Mouse (Mus musculus) erythroblast, embryonic 14.5 days (primary cell): ENCODE measurements around the gene Fbxw11. TPM values are rescaled to one million over a fixed set of nuclear protein-coding genes. Genes with fewer than 3 reads are reported as not detected.

ENCODE experiments used
- H3K27me3 ChIP-seq: 2 replicates; pipeline ENCODE4 v1.6.1; 2012; ENCODE audit warnings: inconsistent platforms; ENCODE audit not compliant: control insufficient read depth
- H3K36me3 ChIP-seq: 2 replicates; pipeline ENCODE4 v1.6.1; 2012; ENCODE audit warnings: mild to moderate bottlenecking, inconsistent platforms; ENCODE audit not compliant: control insufficient read depth
- H3K4me1 ChIP-seq: 2 replicates; pipeline ENCODE4 v1.6.1; 2012; ENCODE audit warnings: inconsistent platforms; ENCODE audit not compliant: control insufficient read depth
- H3K4me3 ChIP-seq: replicated peaks from 2 replicates; pipeline ENCODE3; 2012; ENCODE audit warnings: moderate library complexity, mild to moderate bottlenecking, inconsistent platforms
- H3K9me3 ChIP-seq: 2 replicates; pipeline ENCODE4 v1.6.1; 2012; ENCODE audit warnings: low read length, inconsistent platforms, mixed read lengths; ENCODE audit not compliant: control insufficient read depth
- GATA1 ChIP-seq: IDR thresholded peaks from 2 replicates; pipeline ENCODE4 v1.6.1; 2012; ENCODE audit warnings: low read length, inconsistent platforms, mixed read lengths
- TAL1 ChIP-seq: IDR thresholded peaks from 3 replicates; pipeline ENCODE4 v1.6.1; 2012; ENCODE audit warnings: low read length, inconsistent platforms, mixed read lengths
- polyA plus RNA-seq: library from polyadenylated mRNA; stranded (reverse); fragments of >175 nt; gene quantifications from 2 replicates; pipeline ENCODE4 v1.2.3, GENCODE M21; 2012

The Fbxw11 gene
- polyA plus RNA-seq, 1 experiment: 0.35 TPM

- H3K4me1 ChIP-seq: no peaks in the 10 kb centered on the region
- no peaks in the 10 kb centered on the region for H3K9me3 ChIP-seq
- no peak overlapping the region for H3K4me3 ChIP-seq
- TF ChIP-seq TAL1: no peak
- TF ChIP-seq GATA1: no peak
- H3K36me3 ChIP-seq: no peaks in the 10 kb centered on the region
- no peaks in the 10 kb centered on the region for H3K27me3 ChIP-seq
Observed at GRCm38 (mm10) chr11:32781633-32782404, 139.3 kb downstream of the Fbxw11 start.

DNA sequence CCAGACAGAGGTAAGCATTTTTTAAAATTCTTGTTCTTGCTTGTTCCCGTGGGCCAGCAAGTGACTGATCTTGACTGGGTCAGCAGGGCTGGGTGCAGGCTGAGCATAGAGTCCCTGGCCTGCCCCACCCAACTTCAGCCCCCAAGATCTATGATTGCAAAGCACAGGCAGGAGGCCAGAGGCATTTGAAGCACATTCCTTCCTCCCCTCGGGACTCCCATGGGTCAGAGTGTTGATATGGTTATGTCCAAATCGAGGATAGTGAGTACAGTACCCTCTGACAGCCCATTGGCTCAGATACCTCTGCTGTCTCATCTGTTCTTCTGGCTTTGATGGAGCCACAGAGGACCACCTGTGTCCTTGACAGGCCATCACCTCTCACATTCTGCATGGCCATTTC, 140.2 kb downstream of the Fbxw11 start:
- Histone ChIP-seq H3K4me1 (no peaks in the 10 kb centered on the region), H3K9me3 (no peaks in the 10 kb centered on the region), H3K4me3 (no peak overlapping the region), H3K36me3 (no peaks in the 10 kb centered on the region), H3K27me3 (no peaks in the 10 kb centered on the region)
- no peak for TF ChIP-seq GATA1
- TF ChIP-seq TAL1: no peak

- no peaks in the 10 kb centered on the region for H3K36me3 ChIP-seq
Observed at GRCm38 (mm10) chr11:32785591-32786147, 143.1 kb downstream of the Fbxw11 start.

GRCm38 (mm10) chr11:32786201-32786600, 143.7 kb downstream of the Fbxw11 start:
- Histone ChIP-seq H3K4me3 (no peak overlapping the region), H3K4me1 (no peaks in the 10 kb centered on the region), H3K36me3 (no peaks in the 10 kb centered on the region), H3K27me3 (no peaks in the 10 kb centered on the region), H3K9me3 (no peaks in the 10 kb centered on the region)
- TF ChIP-seq GATA1 (no peak), TAL1 (no peak)

More at GRCm38 (mm10) chr11:32785591-32786147, 143.1 kb downstream of the Fbxw11 start:
- no peaks in the 10 kb centered on the region for H3K4me1 ChIP-seq
- TF ChIP-seq TAL1 (no peak), GATA1 (no peak)
- H3K4me3 ChIP-seq: no peak overlapping the region
- H3K9me3 ChIP-seq: no peaks in the 10 kb centered on the region
- no peaks in the 10 kb centered on the region for H3K27me3 ChIP-seq

GRCm38 (mm10) chr11:32794759-32795445, 152.4 kb downstream of the Fbxw11 start:
- no peak overlapping the region for H3K4me3 ChIP-seq
- no peaks in the 10 kb centered on the region for H3K27me3 ChIP-seq
- H3K4me1 ChIP-seq: no peaks in the 10 kb centered on the region
- H3K36me3 ChIP-seq: no peaks in the 10 kb centered on the region
- TF ChIP-seq TAL1 (no peak), GATA1 (no peak)
- no peaks in the 10 kb centered on the region for H3K9me3 ChIP-seq

Other genes with a start within 250 kb of the Fbxw11 start
- 0.16 and 0.17 TPM in 2 replicates for gene Ubtd2, start 187.4 kb upstream of the Fbxw11 start, polyA plus RNA-seq
- gene Efcab9, start 110.6 kb upstream of the Fbxw11 start, polyA plus RNA-seq: 0.07 TPM in 1 of 2 replicates, not detected in the other
- gene Stk10, start 109.4 kb upstream of the Fbxw11 start, polyA plus RNA-seq: 2.8 and 3.8 TPM in 2 replicates
- not detected in 2 replicates for gene Smim23, start 181.9 kb downstream of the Fbxw11 start, polyA plus RNA-seq